Mouse (Mus musculus) megakaryocyte, embryonic 14.5 days (primary cell): ENCODE results near the gene Plxna2.

Experiments used
- FLI1 ChIP-seq: IDR thresholded peaks from 2 replicates; pipeline ENCODE4 v1.6.1; 2012; ENCODE audit warnings: low read length, inconsistent platforms, mixed read lengths
- GATA1 ChIP-seq: IDR thresholded peaks from 3 replicates; pipeline ENCODE4 v1.6.1; 2012; ENCODE audit warnings: mixed read lengths, low read length, inconsistent platforms, borderline replicate concordance

DNA sequence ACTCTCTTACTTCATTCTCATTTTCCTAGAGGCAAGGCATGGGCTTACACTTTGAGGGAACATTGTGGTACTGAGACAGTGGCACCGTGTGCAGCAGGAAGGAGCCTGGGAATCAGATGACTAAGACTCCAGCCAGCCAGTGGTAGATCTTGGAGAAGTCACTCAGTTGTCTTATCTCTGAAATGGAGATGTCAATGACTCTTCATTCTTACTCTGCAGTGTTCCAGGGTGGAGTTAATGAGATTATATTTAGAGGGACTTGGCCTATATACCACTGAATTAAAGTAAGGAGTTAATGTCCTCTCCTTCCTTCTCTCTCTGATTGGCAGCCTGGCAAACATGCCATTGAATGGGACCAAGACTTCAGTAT, 54.5 kb downstream of the Plxna2 start:
- TF ChIP-seq GATA1 (no peak), FLI1 (no peak)
